Mouse (Mus musculus): ENCODE measurements at regions not wholly inside any gene's neighbourhood (a gene's known extent, or its start where the extent isn't known, plus 50 kb on each side); places are given as distances from the start of the nearest gene placed in this dataset.

DNA sequence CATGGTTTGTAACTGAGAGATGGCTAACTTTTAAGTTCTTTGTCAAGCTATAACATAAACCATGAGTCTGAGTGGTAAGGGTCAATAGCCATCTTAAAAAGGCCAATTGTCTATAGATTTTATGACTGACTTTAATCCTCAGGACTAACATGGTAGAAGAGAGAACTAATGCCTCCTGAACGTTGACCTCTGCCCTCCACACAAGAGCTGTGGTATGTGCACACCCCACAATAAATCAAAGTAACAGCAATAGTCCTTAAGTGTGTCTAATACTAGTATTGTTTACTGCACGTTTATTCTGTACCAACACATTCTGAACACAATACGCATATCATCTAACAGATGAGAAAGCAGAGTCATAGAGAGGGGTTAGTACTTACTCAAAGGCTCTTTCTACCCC, 70.7 kb upstream of the Samd3 start:
- TF ChIP-seq CTCF (IDR thresholded peaks at IDR 0.05; ENCODE audit: low read depth) = no peak
- no peak for TF ChIP-seq EP300 (IDR thresholded peaks at IDR 0.05; ENCODE audit: low read depth)
